Mouse (Mus musculus) limb, embryonic 13.5 days (tissue): ENCODE results near the gene Hgfac. TPM values are rescaled to one million over a fixed set of nuclear protein-coding genes. Genes with fewer than 3 reads are reported as not detected.

ENCODE experiments used
- ATAC-seq: fragments of 200-750 bp; cut with Nextera tagmentation; 2 replicates; pipeline ENCODE4 v1.8.0; 2017; ENCODE audit warnings: low read depth, moderate number of reproducible peaks, moderate TSS enrichment; ENCODE audit not compliant: low FRiP score
- H3K27ac ChIP-seq: fragments of 300-500 bp; sonication (generic); 2 replicates; pipeline ENCODE4 v1.5.1; 2015; ENCODE audit warnings: inconsistent platforms, mild to moderate bottlenecking, moderate library complexity
- H3K27me3 ChIP-seq: fragments of 300-500 bp; sonication (generic); 2 replicates; pipeline ENCODE4 v1.6.1; 2015; ENCODE audit warnings: mild to moderate bottlenecking, inconsistent platforms
- H3K36me3 ChIP-seq: fragments of 300-500 bp; sonication (generic); 2 replicates; pipeline ENCODE4 v1.6.1; 2015; ENCODE audit warnings: inconsistent platforms, mild to moderate bottlenecking, moderate library complexity
- H3K4me1 ChIP-seq: fragments of 300-500 bp; sonication (generic); 2 replicates; pipeline ENCODE4 v1.6.1; 2015; ENCODE audit warnings: inconsistent platforms
- H3K4me2 ChIP-seq: fragments of 300-500 bp; sonication (generic); replicated peaks from 2 replicates; pipeline ENCODE4 v1.6.1; 2015; ENCODE audit warnings: inconsistent platforms, mild to moderate bottlenecking, moderate library complexity
- H3K4me3 ChIP-seq: fragments of 300-500 bp; sonication (generic); 2 replicates; pipeline ENCODE4 v1.5.1; 2015; ENCODE audit warnings: moderate library complexity, mild to moderate bottlenecking, inconsistent platforms
- H3K9ac ChIP-seq: fragments of 300-500 bp; sonication (generic); 2 replicates; pipeline ENCODE4 v1.6.1; 2015; ENCODE audit warnings: mild to moderate bottlenecking, inconsistent platforms
- H3K9me3 ChIP-seq: fragments of 300-500 bp; sonication (generic); 2 replicates; pipeline ENCODE4 v1.6.1; 2016; ENCODE audit warnings: inconsistent platforms
- WGBS: fragments of 180-500 bp; shearing (Covaris S2); methylation state at CpG from one replicate; pipeline ENCODE4 v1.1.7; 2015; 5-methylcytosine and 5-hydroxymethylcytosine counted together
- polyA plus RNA-seq: library from polyadenylated mRNA; unstranded; fragments of >200 nt; fragmentation: Nextera tagmentation; extraction: Ambion mirVana; gene quantifications from 2 replicates; pipeline ENCODE4 v1.2.1, GENCODE M21; 2015

Hgfac gene
- polyA plus RNA-seq, 1 experiment from 2014 or later: 0.71 TPM

DNA sequence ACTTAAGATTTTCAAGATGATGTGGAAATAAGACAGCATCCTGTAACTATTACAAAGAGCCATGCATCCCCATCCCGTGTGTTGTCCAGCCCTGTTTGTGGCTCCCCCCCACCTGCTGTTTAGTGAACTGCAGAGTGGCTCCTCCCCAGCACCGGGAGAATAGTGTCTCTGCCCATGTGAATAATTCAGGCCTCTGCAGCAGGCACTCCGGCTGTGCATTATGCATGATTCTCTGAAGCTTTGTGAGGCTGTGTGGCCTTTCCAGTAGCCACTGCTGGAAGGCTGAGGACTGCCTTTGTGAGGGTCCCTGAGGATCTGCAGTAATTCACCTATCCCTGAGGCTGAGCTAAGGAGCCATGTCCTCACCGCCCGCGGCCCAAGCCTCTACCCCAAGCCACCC lies 27.3 kb upstream of the Hgfac start:
- Histone ChIP-seq H3K9ac (no peak overlapping the region), H3K4me2 (no peak overlapping the region), H3K27me3 (no peaks in the 10 kb centered on the region), H3K9me3 (no peaks in the 10 kb centered on the region), H3K4me3 (no peak overlapping the region), H3K4me1 (peaks cover 10% of the 10 kb centered on the region; the same call in 1 of the 2 replicates), H3K27ac (no peak overlapping the region), H3K36me3 (peaks cover 29% of the 10 kb centered on the region)
- 79% methylated on average over 6 of the region's 6 CpGs for WGBS
- ATAC-seq: no peak

- no peak overlapping the region for H3K4me2 ChIP-seq
- 78% methylated on average over 9 of the region's 9 CpGs for WGBS
- H3K4me3 ChIP-seq: no peak overlapping the region
- peaks cover 13% of the 10 kb centered on the region; the same call in 1 of the 2 replicates for H3K4me1 ChIP-seq
- no peaks in the 10 kb centered on the region for H3K27me3 ChIP-seq
- no peak for ATAC-seq
- H3K9ac ChIP-seq: no peak overlapping the region
- peaks cover 62% of the 10 kb centered on the region for H3K36me3 ChIP-seq
- peak overlapping the region; percentile 22; the same call in 1 of the 2 replicates for H3K27ac ChIP-seq
- H3K9me3 ChIP-seq: no peaks in the 10 kb centered on the region
Observed at GRCm38 (mm10) chr5:35019673-35020300, 21.5 kb upstream of the Hgfac start.

DNA sequence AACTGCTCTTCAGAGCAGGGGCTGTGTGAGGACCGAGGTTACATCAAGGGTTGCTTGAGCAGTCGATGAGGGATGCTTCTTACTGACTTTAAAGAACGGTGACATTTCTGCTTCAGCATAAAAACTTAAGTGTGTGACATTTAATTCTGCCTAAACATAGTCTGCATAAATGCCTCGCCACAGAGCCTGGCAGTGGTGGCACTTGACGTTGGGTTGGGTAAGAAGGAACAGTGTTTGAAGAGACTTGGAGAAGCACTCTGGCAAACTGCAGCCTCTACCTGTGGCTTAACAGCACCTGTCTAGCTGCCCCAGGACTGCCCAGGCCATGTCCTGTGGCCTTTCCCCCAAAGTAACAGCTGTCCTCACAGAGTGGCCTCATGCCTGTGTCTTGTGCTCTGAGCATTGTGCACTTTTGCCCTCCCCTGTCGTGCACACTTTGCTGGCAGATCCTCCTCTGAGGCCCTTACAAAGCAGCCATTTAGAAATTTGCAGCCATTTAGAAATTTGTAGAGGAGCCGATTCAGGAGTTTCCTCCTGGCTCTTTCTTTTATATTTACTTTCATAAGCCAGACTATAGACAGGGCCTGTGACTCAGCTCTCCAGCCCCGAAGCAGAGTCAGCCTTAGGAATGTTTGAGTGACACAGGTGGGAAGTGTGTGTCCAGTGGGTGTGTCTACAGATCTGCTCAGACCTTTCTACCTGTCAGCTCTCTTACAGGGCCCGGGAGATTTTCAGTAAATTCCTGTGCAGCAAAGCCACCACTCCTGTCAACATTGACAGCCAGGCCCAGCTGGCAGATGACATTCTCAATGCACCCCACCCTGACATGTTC lies 20.7 kb upstream of the Hgfac start:
- WGBS: 83% methylated on average over 9 of the region's 9 CpGs
- Histone ChIP-seq H3K9me3 (no peaks in the 10 kb centered on the region), H3K4me2 (no peak overlapping the region), H3K9ac (no peak overlapping the region), H3K4me1 (peaks cover 13% of the 10 kb centered on the region; the same call in 1 of the 2 replicates), H3K27me3 (no peaks in the 10 kb centered on the region), H3K27ac (no peak overlapping the region), H3K36me3 (peaks cover 68% of the 10 kb centered on the region), H3K4me3 (no peak overlapping the region)
- no peak for ATAC-seq

DNA sequence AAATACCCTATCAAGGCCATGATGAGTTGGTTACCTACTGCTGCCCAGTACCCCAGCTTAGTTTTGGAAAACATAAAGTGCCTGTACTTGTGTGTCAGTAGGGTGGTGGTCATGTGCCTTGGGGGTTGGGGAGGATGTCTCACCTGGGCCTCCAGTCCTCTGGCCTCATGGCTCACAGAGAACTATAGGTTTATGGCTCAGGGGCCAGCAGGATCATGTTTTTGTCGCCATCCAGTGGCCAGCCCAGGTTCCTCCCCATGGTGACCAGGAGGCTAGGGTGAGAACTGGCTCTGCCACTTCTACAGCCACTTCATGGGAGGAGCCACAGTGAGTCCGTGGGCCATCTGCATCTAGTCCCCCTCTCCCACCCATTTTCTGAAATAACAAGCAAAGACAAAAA lies 16.3 kb upstream of the Hgfac start:
- H3K4me2 ChIP-seq: no peak overlapping the region
- H3K9me3 ChIP-seq: no peaks in the 10 kb centered on the region
- H3K27ac ChIP-seq: no peak overlapping the region
- H3K9ac ChIP-seq: no peak overlapping the region
- H3K4me3 ChIP-seq: no peak overlapping the region
- H3K4me1 ChIP-seq: peaks cover 3% of the 10 kb centered on the region; the same call in 1 of the 2 replicates
- H3K27me3 ChIP-seq: no peaks in the 10 kb centered on the region
- peaks cover 97% of the 10 kb centered on the region for H3K36me3 ChIP-seq
- 22% methylated on average over 2 of the region's 2 CpGs for WGBS
- ATAC-seq: no peak

GRCm38 (mm10) chr5:35029303-35029702 lies 12.0 kb upstream of the Hgfac start:
- WGBS: 92% methylated on average over 1 of the region's 1 CpGs
- Histone ChIP-seq H3K4me2 (no peak overlapping the region), H3K4me3 (no peak overlapping the region), H3K9me3 (no peaks in the 10 kb centered on the region), H3K27me3 (no peaks in the 10 kb centered on the region), H3K4me1 (no peaks in the 10 kb centered on the region), H3K36me3 (peaks cover 96% of the 10 kb centered on the region), H3K9ac (no peak overlapping the region), H3K27ac (no peak overlapping the region)
- no peak for ATAC-seq

DNA sequence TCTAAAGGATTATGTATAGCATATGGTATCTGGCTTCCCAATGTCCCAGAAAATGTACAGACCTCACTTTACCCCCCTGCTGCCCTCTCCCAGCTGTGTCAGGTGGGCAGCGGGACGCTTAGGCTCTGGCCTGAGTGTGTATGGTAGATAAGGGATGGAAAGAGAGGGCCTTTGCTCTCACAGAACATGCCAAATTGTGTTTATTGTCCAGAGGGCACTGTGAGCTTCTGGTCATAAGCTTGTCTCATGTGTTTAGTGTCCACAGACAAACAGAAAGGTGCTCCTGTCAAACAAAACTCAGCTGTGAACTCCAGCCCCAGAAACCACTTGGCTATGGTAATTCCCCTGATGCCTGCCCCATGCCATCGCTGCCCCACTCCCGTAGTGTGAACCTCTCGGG lies 11.6 kb upstream of the Hgfac start:
- no peaks in the 10 kb centered on the region for H3K27me3 ChIP-seq
- no peaks in the 10 kb centered on the region for H3K9me3 ChIP-seq
- no peak overlapping the region for H3K4me3 ChIP-seq
- 95% methylated on average over 5 of the region's 5 CpGs for WGBS
- H3K9ac ChIP-seq: no peak overlapping the region
- ATAC-seq: no peak
- no peak overlapping the region for H3K4me2 ChIP-seq
- H3K27ac ChIP-seq: no peak overlapping the region
- H3K36me3 ChIP-seq: peaks cover 93% of the 10 kb centered on the region
- no peaks in the 10 kb centered on the region for H3K4me1 ChIP-seq

DNA sequence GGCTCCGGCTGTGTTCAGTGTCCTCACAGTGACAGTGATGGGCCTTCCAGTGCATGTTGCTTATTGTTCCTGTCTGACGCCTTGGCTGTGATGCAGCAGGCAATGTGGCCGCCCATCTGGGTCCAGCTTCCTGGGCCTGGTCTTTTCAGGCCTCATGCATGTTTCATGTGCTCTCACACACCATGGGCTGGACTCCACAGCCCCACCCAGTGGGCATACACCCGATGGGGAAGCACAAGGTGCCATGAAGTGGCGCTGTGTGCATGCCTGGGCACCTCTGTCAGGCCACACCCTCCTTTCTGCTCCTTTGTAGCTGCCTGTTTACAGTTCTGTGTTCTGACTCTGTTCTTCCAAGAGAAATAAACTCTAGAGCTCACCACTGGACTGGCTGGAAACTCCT lies 8.2 kb upstream of the Hgfac start:
- H3K9ac ChIP-seq: no peak overlapping the region
- H3K4me1 ChIP-seq: no peaks in the 10 kb centered on the region
- no peaks in the 10 kb centered on the region for H3K27me3 ChIP-seq
- no peaks in the 10 kb centered on the region for H3K9me3 ChIP-seq
- no peak overlapping the region for H3K4me2 ChIP-seq
- H3K27ac ChIP-seq: no peak overlapping the region
- WGBS: 71% methylated on average over 5 of the region's 5 CpGs
- H3K4me3 ChIP-seq: no peak overlapping the region
- ATAC-seq: no peak
- peaks cover 74% of the 10 kb centered on the region for H3K36me3 ChIP-seq

DNA sequence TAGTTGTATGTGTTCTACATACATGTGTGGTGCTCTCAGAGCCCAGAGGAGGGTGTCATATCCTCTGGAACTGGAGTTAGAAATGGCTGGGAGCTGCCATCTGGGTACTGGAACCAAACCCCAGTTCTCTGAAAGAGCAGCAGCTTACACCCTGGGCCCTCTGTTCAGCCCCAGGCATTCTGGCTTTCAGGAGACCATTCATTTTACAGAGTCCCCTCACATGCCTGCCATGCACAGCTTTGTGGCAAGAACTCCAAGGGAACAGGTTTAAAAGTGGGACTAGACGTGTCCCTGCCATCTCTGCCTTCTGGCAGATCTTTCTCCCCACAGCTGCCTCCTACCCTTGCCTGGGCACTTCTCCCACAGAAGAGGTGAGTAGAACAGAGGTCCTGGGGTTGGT lies 7.7 kb upstream of the Hgfac start:
- Histone ChIP-seq H3K4me2 (no peak overlapping the region), H3K4me1 (no peaks in the 10 kb centered on the region), H3K9ac (no peak overlapping the region), H3K9me3 (no peaks in the 10 kb centered on the region), H3K36me3 (peaks cover 69% of the 10 kb centered on the region), H3K27me3 (no peaks in the 10 kb centered on the region), H3K27ac (no peak overlapping the region), H3K4me3 (no peak overlapping the region)
- WGBS: 65% methylated on average over 1 of the region's 1 CpGs
- no peak for ATAC-seq

GRCm38 (mm10) chr5:35035141-35035540 lies 6.2 kb upstream of the Hgfac start:
- peaks cover 53% of the 10 kb centered on the region for H3K36me3 ChIP-seq
- ATAC-seq: no peak
- no peak overlapping the region for H3K9ac ChIP-seq
- no peaks in the 10 kb centered on the region for H3K27me3 ChIP-seq
- H3K4me3 ChIP-seq: no peak overlapping the region
- 82% methylated on average over 5 of the region's 5 CpGs for WGBS
- H3K27ac ChIP-seq: no peak overlapping the region
- H3K4me2 ChIP-seq: no peak overlapping the region
- H3K9me3 ChIP-seq: no peaks in the 10 kb centered on the region
- H3K4me1 ChIP-seq: no peaks in the 10 kb centered on the region

- H3K36me3 ChIP-seq: peaks cover 48% of the 10 kb centered on the region
- 66% methylated on average over 4 of the region's 4 CpGs for WGBS
- no peak for ATAC-seq
- H3K27ac ChIP-seq: no peak overlapping the region
- H3K9ac ChIP-seq: no peak overlapping the region; the same call in 1 of the 2 replicates
- no peak overlapping the region for H3K4me3 ChIP-seq
- no peaks in the 10 kb centered on the region for H3K9me3 ChIP-seq
- no peak overlapping the region for H3K4me2 ChIP-seq
- H3K4me1 ChIP-seq: no peaks in the 10 kb centered on the region
- no peaks in the 10 kb centered on the region for H3K27me3 ChIP-seq
Observed at GRCm38 (mm10) chr5:35035795-35036194, 5.5 kb upstream of the Hgfac start.

GRCm38 (mm10) chr5:35037438-35037837 lies 3.9 kb upstream of the Hgfac start:
- H3K9me3 ChIP-seq: no peaks in the 10 kb centered on the region
- no peak overlapping the region for H3K4me3 ChIP-seq
- H3K4me2 ChIP-seq: no peak overlapping the region
- H3K36me3 ChIP-seq: peaks cover 32% of the 10 kb centered on the region
- H3K4me1 ChIP-seq: no peaks in the 10 kb centered on the region
- no peak for ATAC-seq
- H3K27ac ChIP-seq: no peak overlapping the region
- no peaks in the 10 kb centered on the region for H3K27me3 ChIP-seq
- no peak overlapping the region for H3K9ac ChIP-seq

DNA sequence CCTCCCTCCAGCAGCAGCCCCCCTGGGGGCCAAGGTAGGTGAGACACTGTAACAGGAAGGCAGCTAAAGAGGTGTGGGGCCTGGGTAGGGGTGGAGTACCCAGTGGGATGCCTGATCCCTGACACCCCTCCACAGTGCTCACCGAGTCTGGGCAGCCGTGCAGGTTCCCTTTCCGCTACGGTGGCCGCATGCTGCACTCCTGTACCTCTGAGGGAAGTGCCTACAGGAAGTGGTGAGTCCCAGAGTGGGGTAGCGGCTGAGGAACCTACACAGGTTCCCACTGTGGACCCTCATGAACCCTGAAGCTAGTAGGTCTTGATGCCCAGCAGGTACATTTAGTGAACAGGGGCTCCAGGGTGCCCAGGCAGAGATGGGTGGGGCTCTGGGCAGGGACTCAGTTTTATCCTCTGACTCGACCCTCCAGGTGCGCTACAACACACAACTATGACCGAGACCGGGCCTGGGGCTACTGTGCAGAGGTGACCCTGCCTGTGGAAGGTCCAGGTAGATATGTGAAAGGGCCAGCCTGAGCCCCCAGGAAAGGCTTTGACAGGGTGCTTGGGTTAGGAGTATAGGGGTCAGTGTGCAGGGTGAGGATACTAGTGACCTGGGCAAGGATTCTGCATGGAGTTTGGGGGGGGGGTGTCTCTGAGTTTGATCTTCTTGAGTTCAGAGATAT lies 1.3 kb downstream of the Hgfac start:
- Histone ChIP-seq H3K36me3 (no peaks in the 10 kb centered on the region), H3K9me3 (no peaks in the 10 kb centered on the region), H3K9ac (no peak overlapping the region), H3K4me2 (no peak overlapping the region), H3K27me3 (no peaks in the 10 kb centered on the region), H3K27ac (no peak overlapping the region), H3K4me3 (no peak overlapping the region), H3K4me1 (no peaks in the 10 kb centered on the region)
- 69% methylated on average over 10 of the region's 10 CpGs for WGBS
- peak; percentile 24; the same call in 1 of the 2 replicates for ATAC-seq
